Mouse (Mus musculus): ENCODE results near the gene Creb5. TPM values are rescaled to one million over a fixed set of nuclear protein-coding genes. Genes with fewer than 3 reads are reported as not detected.

Gene Creb5
- polyA plus RNA-seq, 2 experiments from 2014 or later = 0.52 TPM; not detected in 1

DNA sequence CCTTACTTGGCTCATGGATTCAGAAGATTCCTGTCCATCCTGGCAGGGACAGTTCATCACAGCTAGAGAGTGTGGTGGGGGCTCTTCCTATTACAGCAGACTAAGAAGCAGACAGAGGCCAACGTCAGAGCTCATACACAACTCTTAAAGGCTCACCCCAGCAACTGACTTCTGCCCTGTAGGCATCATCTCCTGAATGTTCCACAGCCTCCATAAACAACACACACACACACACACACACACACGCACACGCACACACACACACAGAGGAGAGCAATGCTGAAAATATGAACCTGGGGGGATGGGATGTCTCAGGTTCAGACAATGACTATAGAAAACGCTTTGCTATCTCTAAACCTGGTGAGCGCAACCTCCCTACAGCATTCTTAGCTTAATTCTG lies 208.6 kb downstream of the Creb5 start:
- no peak for ATAC-seq

GRCm38 (mm10) chr6:53496325-53496753 lies 209.3 kb downstream of the Creb5 start:
- no peak for ATAC-seq

GRCm38 (mm10) chr6:53497904-53498536 lies 210.9 kb downstream of the Creb5 start:
- peak; percentile 87 for ATAC-seq

DNA sequence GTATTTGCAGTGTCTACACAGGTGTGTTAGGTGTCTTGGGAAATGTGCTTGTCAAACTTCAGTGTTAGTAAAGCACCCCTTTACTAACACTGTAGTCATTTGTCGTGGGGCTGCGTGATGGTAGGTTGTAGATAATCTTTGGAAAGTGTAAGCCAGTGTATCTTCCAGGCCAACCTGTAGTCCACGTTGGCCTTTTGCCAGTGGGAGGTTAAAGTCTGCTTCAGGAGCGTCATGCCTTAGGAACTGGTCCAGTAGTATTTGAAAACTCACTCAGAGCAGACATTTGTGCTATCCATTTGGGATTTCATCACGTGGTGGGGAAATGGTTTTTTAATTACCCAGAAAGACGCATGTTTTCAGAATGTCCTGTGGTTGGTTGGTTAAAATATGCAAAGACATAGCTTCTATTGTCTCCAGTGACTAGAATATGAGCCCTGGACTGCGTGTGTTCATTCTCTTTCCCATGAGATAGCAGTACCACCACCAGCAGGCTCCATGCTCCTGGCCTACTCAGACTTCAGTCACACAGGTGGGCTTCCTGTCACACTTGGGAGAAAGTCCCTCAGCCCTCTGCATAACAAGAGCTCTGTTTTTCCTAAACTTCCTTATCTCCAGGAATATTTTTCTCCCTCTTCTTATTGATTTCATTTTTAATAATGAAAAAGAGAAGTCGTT lies 212.7 kb downstream of the Creb5 start:
- no peak for ATAC-seq

DNA sequence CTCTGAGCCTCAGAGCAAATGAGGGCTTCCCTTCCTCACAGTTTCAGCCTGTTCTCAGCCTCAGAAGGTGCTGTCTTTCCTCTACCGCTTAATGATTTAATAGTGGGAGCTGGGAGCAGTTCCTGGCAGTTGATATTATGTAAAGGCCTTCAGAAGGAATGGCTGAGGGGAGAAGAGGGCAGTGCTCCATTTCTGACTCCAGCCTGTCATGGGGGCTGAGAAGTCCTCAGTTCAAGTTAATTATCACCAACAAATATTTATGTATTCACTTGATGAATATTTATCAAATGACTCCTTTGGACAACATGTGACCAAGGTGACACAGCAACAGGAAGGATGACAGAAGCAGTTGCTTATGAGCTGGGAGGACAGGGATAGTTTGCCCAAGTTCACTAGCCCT lies 214.2 kb downstream of the Creb5 start:
- no peak for ATAC-seq

GRCm38 (mm10) chr6:53506947-53507564 lies 220.0 kb downstream of the Creb5 start:
- no peak for ATAC-seq

DNA sequence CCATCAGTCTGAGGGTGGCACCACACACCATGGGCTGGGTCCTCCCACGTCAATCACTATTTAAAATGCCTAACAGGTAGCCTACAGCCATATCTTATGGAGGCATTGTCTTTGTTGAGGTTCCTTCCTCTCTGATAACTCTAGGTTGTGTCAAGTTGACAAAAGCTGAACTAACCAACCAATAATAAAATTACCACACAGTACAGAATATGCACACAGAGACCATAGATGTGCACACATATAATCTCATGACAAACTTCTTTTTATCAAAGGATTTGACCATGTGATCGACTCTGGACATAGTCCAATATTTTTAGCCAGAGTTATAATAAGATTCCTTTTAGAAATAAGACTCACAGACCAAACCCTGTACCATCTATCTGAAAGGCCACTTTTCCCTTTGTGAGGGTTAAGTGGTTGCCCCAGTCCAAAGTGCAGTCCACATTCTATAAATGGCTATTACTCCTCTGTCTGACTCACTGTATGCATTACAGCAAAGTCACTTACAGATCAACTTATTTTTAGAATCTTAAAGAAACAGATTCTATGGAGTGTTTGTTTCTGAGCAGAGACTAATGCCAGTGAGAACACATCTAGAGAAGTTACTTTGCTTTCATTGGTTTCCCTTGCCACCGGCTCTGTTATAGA lies 221.9 kb downstream of the Creb5 start:
- no peak for ATAC-seq

DNA sequence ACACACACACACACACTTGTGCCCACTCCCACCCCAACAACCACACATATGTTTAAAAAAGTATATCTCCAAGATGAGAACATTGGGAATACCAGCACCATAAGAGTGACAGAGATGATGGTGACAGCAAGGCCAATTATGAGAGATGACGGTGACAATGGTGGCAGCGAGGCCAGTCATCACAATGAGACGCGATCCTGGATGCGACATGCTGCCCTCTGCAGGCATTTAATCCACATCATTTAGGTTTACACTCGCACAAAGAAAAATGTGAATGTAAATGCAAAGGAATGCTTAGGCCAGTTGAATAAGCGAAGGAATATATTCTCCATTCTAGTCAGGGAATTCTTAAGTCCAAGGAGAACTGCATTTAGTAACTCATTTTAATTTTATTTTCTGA lies 222.9 kb downstream of the Creb5 start:
- ATAC-seq = no peak

- ATAC-seq = no peak
These were observed 225.2 kb downstream of the Creb5 start for GRCm38 (mm10) chr6:53512226-53512625.

- ATAC-seq = no peak
These were observed 226.3 kb downstream of the Creb5 start for GRCm38 (mm10) chr6:53513380-53513779.

DNA sequence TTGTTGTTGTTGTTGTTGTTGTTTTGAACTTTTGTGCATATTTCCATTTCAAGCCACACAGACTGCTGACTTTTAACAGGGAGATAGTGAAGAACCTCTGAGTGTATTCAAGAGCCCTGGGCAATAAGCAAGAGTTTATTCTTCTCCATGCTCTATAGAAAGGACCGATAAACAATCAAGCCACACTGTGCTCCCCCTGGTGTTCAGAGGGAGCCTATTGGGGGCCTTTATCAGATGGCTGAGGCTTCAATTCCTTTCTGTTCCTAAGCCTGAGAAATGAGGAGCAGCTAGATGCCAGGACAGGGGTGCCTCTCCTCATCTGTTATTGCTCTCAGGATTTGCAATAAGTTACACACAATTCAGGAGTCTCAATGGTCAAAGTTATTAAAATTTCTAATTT lies 227.8 kb downstream of the Creb5 start:
- ATAC-seq = no peak

- ATAC-seq = no peak
These were observed 228.5 kb downstream of the Creb5 start for GRCm38 (mm10) chr6:53515611-53516010.

GRCm38 (mm10) chr6:53517371-53517945 lies 230.4 kb downstream of the Creb5 start:
- ATAC-seq = no peak

DNA sequence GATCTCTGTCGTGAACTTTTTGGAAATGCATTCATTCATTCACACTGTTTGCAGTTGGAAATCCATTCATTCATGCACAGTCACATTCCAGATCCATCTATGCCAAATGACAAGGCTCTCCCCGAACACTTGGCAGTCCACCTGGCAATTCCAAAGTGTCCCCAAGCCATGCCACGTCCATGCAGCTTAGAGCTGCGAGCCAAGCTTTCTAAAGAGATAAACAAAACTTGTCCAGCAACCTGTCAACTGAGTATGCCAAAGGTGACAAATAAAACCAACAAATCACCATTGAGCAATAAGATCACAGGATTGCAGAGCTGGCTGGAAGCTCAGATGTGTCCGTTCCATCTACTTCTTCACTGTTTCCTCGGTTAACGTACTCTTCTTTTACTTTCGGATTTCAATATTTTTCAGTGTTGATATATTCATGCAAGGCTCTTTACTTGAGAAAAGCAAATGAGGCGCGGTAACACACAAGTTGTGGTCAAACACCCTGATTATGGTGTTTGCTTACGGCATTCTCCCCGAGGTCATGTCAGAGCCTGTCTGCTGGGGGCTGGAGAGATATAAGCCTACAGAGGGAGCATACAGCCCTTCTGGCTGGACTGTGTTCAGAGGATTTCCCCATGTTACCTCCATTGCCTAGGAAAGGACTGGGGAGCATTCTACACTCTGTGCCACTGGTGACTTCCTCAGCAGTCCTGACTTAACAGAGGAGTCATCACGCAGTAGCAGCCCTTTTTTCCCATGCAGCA lies 236.8 kb downstream of the Creb5 start:
- no peak for ATAC-seq

DNA sequence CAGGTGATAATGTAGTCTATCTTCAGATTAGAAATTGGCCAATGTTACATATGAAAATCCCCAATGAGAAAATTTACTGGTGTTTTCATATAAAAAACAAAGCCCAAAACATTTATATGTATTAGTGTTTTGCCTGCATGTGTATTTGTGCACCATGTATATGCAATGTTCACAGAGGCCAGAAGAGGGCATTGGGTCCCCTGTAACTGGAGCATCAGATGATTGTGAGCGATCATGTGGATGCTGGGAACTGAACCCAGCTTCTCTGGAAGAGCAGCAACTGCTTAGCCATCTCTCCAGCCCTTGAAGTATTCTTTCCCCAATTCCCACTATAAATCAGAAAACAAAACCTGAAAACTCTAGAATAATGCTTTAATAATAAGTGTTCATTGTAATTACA lies 239.4 kb downstream of the Creb5 start:
- no peak for ATAC-seq

GRCm38 (mm10) chr6:53530742-53531141 lies 243.7 kb downstream of the Creb5 start:
- ATAC-seq = no peak

GRCm38 (mm10) chr6:53531461-53531860 lies 244.4 kb downstream of the Creb5 start:
- ATAC-seq = no peak

DNA sequence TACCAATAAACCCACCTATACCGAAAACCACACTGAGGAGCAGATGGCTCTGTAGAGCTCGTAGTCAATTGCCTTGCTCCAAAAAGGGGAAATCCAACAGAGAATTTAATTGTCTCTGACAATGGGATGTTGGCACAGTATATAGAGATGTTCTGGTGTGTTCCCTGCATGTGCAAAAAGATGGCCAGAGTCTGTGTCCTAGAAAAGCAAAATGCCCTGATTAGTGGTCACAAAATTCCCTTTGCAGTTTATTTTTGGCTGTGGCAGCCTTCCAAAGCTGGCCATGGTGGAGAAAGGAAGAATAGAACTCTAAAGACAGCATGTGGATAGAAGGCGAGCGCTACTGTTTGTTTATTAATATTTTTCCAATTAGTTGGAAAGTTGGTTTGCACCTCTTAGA lies 250.5 kb downstream of the Creb5 start:
- ATAC-seq = no peak

GRCm38 (mm10) chr6:53541798-53542197 lies 254.7 kb downstream of the Creb5 start:
- no peak for ATAC-seq

GRCm38 (mm10) chr6:53545483-53545900 lies 258.4 kb downstream of the Creb5 start:
- no peak for ATAC-seq

DNA sequence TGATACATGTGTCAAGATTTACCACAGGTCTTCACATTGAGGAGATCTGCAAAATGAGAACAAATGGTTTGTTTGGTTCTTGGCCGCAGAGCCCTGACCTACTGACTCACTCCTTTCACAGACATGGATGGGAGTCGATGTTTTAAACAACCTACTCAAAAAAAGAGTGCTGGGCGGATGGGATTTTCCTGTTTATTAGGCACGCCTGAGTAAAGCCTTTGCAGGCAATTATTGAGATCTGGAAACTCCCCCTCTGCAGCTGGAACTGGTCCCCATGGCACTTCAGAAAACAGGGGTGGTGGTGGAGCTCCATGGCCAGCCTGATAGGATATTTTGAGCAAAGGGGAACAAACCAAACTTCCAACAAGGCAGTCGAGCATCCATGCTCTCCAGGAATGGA lies 258.9 kb downstream of the Creb5 start:
- ATAC-seq = no peak

GRCm38 (mm10) chr6:53548236-53548635 lies 261.2 kb downstream of the Creb5 start:
- no peak for ATAC-seq

Measured in activated CD4-positive, CD25-positive, alpha-beta regulatory T cell, adult 4 months (primary cell).